Mouse (Mus musculus): ENCODE results near the gene Car11.

- TF ChIP-seq CTCF (IDR thresholded peaks at IDR 0.05; ENCODE audit: extremely low read depth, insufficient read depth, low read length) (no peak), POLR2A (IDR thresholded peaks at IDR 0.05; ENCODE audit: extremely low read depth, insufficient read depth, low read length) (no peak)
Observed at GRCm38 (mm10) chr7:45713396-45713795, 13.8 kb downstream of the Car11 start.

Measured in cortical plate, adult 2 months (tissue).